Mouse (Mus musculus) embryonic fibroblast, embryonic 13.5 days (primary cell): ENCODE data around the gene Plxdc1.

ENCODE experiments used
- CTCF ChIP-seq: IDR thresholded peaks from 2 replicates; pipeline ENCODE4 v1.5.1; 2011; ENCODE audit warnings: mild to moderate bottlenecking, control low read depth, low read length, moderate library complexity, borderline replicate concordance; ENCODE audit not compliant: insufficient read depth
- POLR2A ChIP-seq: IDR thresholded peaks from 2 replicates; pipeline ENCODE4 v1.6.1; 2011; ENCODE audit warnings: low read depth, mild to moderate bottlenecking, control low read depth, low read length, moderate library complexity

- TF ChIP-seq POLR2A (no peak), CTCF (no peak)
These were observed 15.7 kb upstream of the Plxdc1 start for GRCm38 (mm10) chr11:98001986-98002385.
